13 mouse cellular contexts compared by ENCODE assay signal in genomic region chr8:44960455-44960854, GRCm38 (mm10). TPM values are rescaled to one million over a fixed set of nuclear protein-coding genes. Genes with fewer than 3 reads are reported as not detected.
A peak's percentile ranks its signal among the peaks of the same experiment; 100 is the strongest.
DNase-seq lines count a peak whose midpoint lies in the region; ATAC-seq lines count a peak whose summit lies in the region.
"Had no signal": no experiment of that assay in that cellular context is flagged by ENCODE, and none has a peak within 500 bp of the region (broad histone marks: within the 10 kb centered on the region; RNA-seq: fewer than 3 reads in every experiment).

No protein-coding gene starts in this region.

- no peak overlapping the region for H3K4me2 ChIP-seq in heart, embryonic 11.5 days
- H3K4me2 ChIP-seq: hindbrain, embryonic 15.5 days had no signal

- H3K36me3 ChIP-seq in heart, embryonic 11.5 days (ENCODE audit: control insufficient read depth, insufficient read depth, low read length): 0 out of 2 replicates have a peak, but pooled peaks cover 4% of the 10 kb centered on the region
- H3K36me3 ChIP-seq: hindbrain, embryonic 15.5 days had no signal

- no peaks in the 10 kb centered on the region for H3K27me3 ChIP-seq in heart, embryonic 11.5 days (ENCODE audit: control insufficient read depth, insufficient read depth, low read length)
- H3K27me3 ChIP-seq: hindbrain, embryonic 15.5 days had no signal

- WGBS in heart, embryonic 11.5 days (ENCODE audit: insufficient replicate concordance): 30% methylated on average over 10 of the region's 10 CpGs

- intact Hi-C loops in heart, postnatal 10 days (cut with DNase I): no loop called here
- intact Hi-C loops in left cerebral cortex, postnatal 36 days (cut with DNase I): no loop called here

- ATAC-seq in heart, embryonic 11.5 days (replicated peaks; ENCODE audit: insufficient number of reproducible peaks, low FRiP score, low TSS enrichment): peak; percentile 67

- DNase-seq in heart, adult 18-20 months: no peak
- peak; percentile 46 for DNase-seq in kidney, postnatal 10 days
- DNase-seq in kidney, adult 8-10 months: no peak
- DNase-seq in R1 (ENCODE audit: low read depth, low spot score): peak; percentile 68
- peak; percentile 46 to 49 for DNase-seq in heart, postnatal 10 days
- no peak for DNase-seq in testis, postnatal 14 days (ENCODE audit: low spot score)
- DNase-seq in left cerebral cortex, postnatal 36 days (ENCODE audit: low spot score in 2 of 2): no peak
- DNase-seq: B cell, adult 2 months; cerebellum, adult 8-10 months; thymus, adult 18-20 months had no signal

- H3K9me3 ChIP-seq in heart, embryonic 11.5 days (replicated peaks; ENCODE audit: control insufficient read depth, low read length): no peaks in the 10 kb centered on the region
- H3K9me3 ChIP-seq: hindbrain, embryonic 15.5 days had no signal

- H3K9ac ChIP-seq in heart, embryonic 11.5 days (ENCODE audit: low read depth, low read length): no peak overlapping the region
- H3K9ac ChIP-seq: hindbrain, embryonic 15.5 days had no signal

- no peak overlapping the region for H3K4me3 ChIP-seq in heart, embryonic 11.5 days (ENCODE audit: low read depth, low read length)
- H3K4me3 ChIP-seq: hindbrain, embryonic 15.5 days; myocyte had no signal

- H3K4me1 ChIP-seq in heart, embryonic 11.5 days (ENCODE audit: control insufficient read depth, insufficient read depth, low read length): peaks cover 31% of the 10 kb centered on the region

- peak overlapping the region; percentile 59 for H3K27ac ChIP-seq in heart, embryonic 11.5 days (ENCODE audit: low read depth, low read length)
- H3K27ac ChIP-seq: hindbrain, embryonic 15.5 days had no signal

RNA-seq across cellular contexts. Expression of gene Fat1, which starts 25.2 kb away (rescaled TPM):
- 20.2 and 23.7 TPM in 2 replicates for polyA plus RNA-seq in heart, embryonic 11.5 days (2014; fragmentation: Nextera tagmentation; extraction: Ambion mirVana)
- total RNA-seq in heart, adult 18-20 months (2021): 10 to 100 TPM; 13.8 to 14.1 TPM
- total RNA-seq in heart, postnatal 10 days (2021): 10 to 100 TPM; 35.8 to 44.0 TPM
- 10 to 100 TPM; 28.8 to 40.0 TPM for total RNA-seq in left cerebral cortex, postnatal 36 days (2021)

Comparison
In these comparisons a context has a peak if more than half of its experiments do, and no peak if none do; other contexts are left out.
1. DNase-seq: peak in kidney, postnatal 10 days (single experiment), R1 (single experiment) and heart, postnatal 10 days (2 of 2); none in heart, adult 18-20 months (0 of 2), kidney, adult 8-10 months (0 of 2), testis, postnatal 14 days (single experiment) and left cerebral cortex, postnatal 36 days (0 of 2).